Mouse (Mus musculus) megakaryocyte, embryonic 14.5 days (primary cell): ENCODE results near the gene Abhd2.

ENCODE experiments used
- FLI1 ChIP-seq: IDR thresholded peaks from 2 replicates; pipeline ENCODE4 v1.6.1; 2012; ENCODE audit warnings: low read length, inconsistent platforms, mixed read lengths
- GATA1 ChIP-seq: IDR thresholded peaks from 3 replicates; pipeline ENCODE4 v1.6.1; 2012; ENCODE audit warnings: mixed read lengths, low read length, inconsistent platforms, borderline replicate concordance

GRCm38 (mm10) chr7:79262478-79262877, 10.5 kb upstream of the Abhd2 start:
- TF ChIP-seq GATA1 (no peak), FLI1 (no peak)
